Mouse (Mus musculus) lung, postnatal 0 days (tissue): ENCODE measurements around the gene Rab31. TPM values are rescaled to one million over a fixed set of nuclear protein-coding genes. Genes with fewer than 3 reads are reported as not detected.

Experiments
- ATAC-seq: fragments of 200-750 bp; cut with Nextera tagmentation; 2 replicates; pipeline ENCODE4 v1.8.0; 2017; ENCODE audit warnings: moderate library complexity
- DNase-seq: peaks from one replicate; pipeline ENCODE4 v3.0.0-alpha.2; 2016; ENCODE audit warnings: low spot score
- H3K27ac ChIP-seq: fragments of 300-500 bp; sonication (generic); 2 replicates; pipeline ENCODE4 v1.5.1; 2014; ENCODE audit warnings: antibody characterized with exemption, mild to moderate bottlenecking, low read length, mixed read lengths
- H3K27me3 ChIP-seq: fragments of 300-500 bp; sonication (generic); replicated peaks from 2 replicates; pipeline ENCODE4 v1.6.1; 2014; ENCODE audit warnings: low read length, mixed read lengths; ENCODE audit not compliant: insufficient read depth
- H3K36me3 ChIP-seq: fragments of 300-500 bp; sonication (generic); 2 replicates; pipeline ENCODE4 v1.6.1; 2014; ENCODE audit warnings: low read length, mixed read lengths; ENCODE audit not compliant: insufficient read depth
- H3K4me1 ChIP-seq: fragments of 300-500 bp; sonication (generic); 2 replicates; pipeline ENCODE4 v1.6.1; 2014; ENCODE audit warnings: antibody characterized with exemption, low read depth, low read length, mixed read lengths; ENCODE audit not compliant: insufficient read depth
- H3K4me2 ChIP-seq: fragments of 300-500 bp; sonication (generic); replicated peaks from 2 replicates; pipeline ENCODE4 v1.6.1; 2014; ENCODE audit warnings: low read depth, mild to moderate bottlenecking, low read length, moderate library complexity, mixed read lengths
- H3K4me3 ChIP-seq: fragments of 300-500 bp; sonication (generic); 2 replicates; pipeline ENCODE4 v1.5.1; 2014; ENCODE audit warnings: low read depth, low read length
- H3K9ac ChIP-seq: fragments of 300-500 bp; sonication (generic); replicated peaks from 2 replicates; pipeline ENCODE4 v1.6.1; 2014; ENCODE audit warnings: low read depth, mild to moderate bottlenecking
- H3K9me3 ChIP-seq: fragments of 300-500 bp; sonication (generic); 2 replicates; pipeline ENCODE4 v1.6.1; 2016; ENCODE audit warnings: low read length, mixed read lengths
- CTCF ChIP-seq: IDR thresholded peaks from 2 replicates; pipeline ENCODE4 v1.5.1; 2016; ENCODE audit warnings: antibody characterized with exemption, mild to moderate bottlenecking
- EP300 ChIP-seq: IDR thresholded peaks from 2 replicates; pipeline ENCODE4 v1.6.1; 2016; ENCODE audit warnings: antibody characterized with exemption, mild to moderate bottlenecking, control low read depth
- WGBS: fragments of 180-500 bp; shearing (Covaris S2); extraction: QIAGEN DNeasy Blood & Tissue Kit; methylation state at CpG from one replicate; pipeline ENCODE4 v1.1.7; 2014; 5-methylcytosine and 5-hydroxymethylcytosine counted together
- polyA plus RNA-seq: library from polyadenylated mRNA; unstranded; fragments of >200 nt; fragmentation: Nextera tagmentation; extraction: Ambion mirVana; gene quantifications from 2 replicates; pipeline ENCODE4 v1.2.1, GENCODE M21; 2015

Rab31 gene
- polyA plus RNA-seq, 1 experiment from 2014 or later = 33.3 TPM

- Histone ChIP-seq H3K36me3 (no peaks in the 10 kb centered on the region), H3K4me3 (no peak overlapping the region), H3K27me3 (no peaks in the 10 kb centered on the region), H3K4me2 (no peak overlapping the region), H3K4me1 (peaks cover 16% of the 10 kb centered on the region; the same call in 1 of the 2 replicates), H3K9ac (no peak overlapping the region), H3K9me3 (no peaks in the 10 kb centered on the region), H3K27ac (no peak overlapping the region)
- ATAC-seq (no peak), DNase-seq (no peak)
- TF ChIP-seq CTCF (no peak), EP300 (no peak)
Measured at GRCm38 (mm10) chr17:65785707-65786106, 13.2 kb upstream of the Rab31 start.

GRCm38 (mm10) chr17:65784610-65785140 is 12.1 kb upstream of the Rab31 start:
- Histone ChIP-seq H3K4me3 (peak overlapping the region; percentile 96; the same call in 1 of the 2 replicates), H3K36me3 (no peaks in the 10 kb centered on the region), H3K4me2 (peak overlapping the region; percentile 81), H3K9ac (no peak overlapping the region), H3K27me3 (no peaks in the 10 kb centered on the region), H3K9me3 (no peaks in the 10 kb centered on the region), H3K27ac (peak overlapping the region; percentile 99), H3K4me1 (peaks cover 16% of the 10 kb centered on the region; the same call in 1 of the 2 replicates)
- 54% methylated on average over 8 of the region's 8 CpGs for WGBS
- no peak for TF ChIP-seq CTCF
- TF ChIP-seq EP300 = no peak
- ATAC-seq (no peak), DNase-seq (peak; percentile 62)

GRCm38 (mm10) chr17:65783182-65784161 is 10.9 kb upstream of the Rab31 start:
- H3K4me1 ChIP-seq = peaks cover 12% of the 10 kb centered on the region; the same call in 1 of the 2 replicates
- no peaks in the 10 kb centered on the region for H3K9me3 ChIP-seq
- no peaks in the 10 kb centered on the region for H3K27me3 ChIP-seq
- peak overlapping the region; percentile 81 for H3K4me2 ChIP-seq
- TF ChIP-seq CTCF (no peak), EP300 (no peak)
- H3K4me3 ChIP-seq = peak overlapping the region; percentile 96
- ATAC-seq (peak; percentile 71), DNase-seq (peak; percentile 86)
- under 1% methylated on average over 45 of the region's 135 CpGs for WGBS
- H3K36me3 ChIP-seq = no peaks in the 10 kb centered on the region
- H3K27ac ChIP-seq = peak overlapping the region; percentile 99
- H3K9ac ChIP-seq = peak overlapping the region; percentile 98

GRCm38 (mm10) chr17:65782551-65783141 is 10.1 kb upstream of the Rab31 start, which contains the start of gene Ppp4r1:
Ppp4r1 (plus strand) TSS chr17:65782573.
- Histone ChIP-seq H3K9me3 (no peaks in the 10 kb centered on the region), H3K4me3 (peak within 1 kb of the TSS; percentile 96), H3K27me3 (no peaks in the 10 kb centered on the region), H3K36me3 (no peaks in the 10 kb centered on the region), H3K4me1 (peaks cover 8% of the 10 kb centered on the region; the same call in 1 of the 2 replicates), H3K27ac (peak within 1 kb of the TSS; percentile 99), H3K4me2 (peak within 1 kb of the TSS; percentile 81), H3K9ac (peak within 1 kb of the TSS; percentile 98)
- peak; percentile 92 for ATAC-seq
- peak; percentile 91 for DNase-seq
- peak; percentile 53 for TF ChIP-seq CTCF
- no peak for TF ChIP-seq EP300
- WGBS = under 1% methylated on average over 61 of the region's 81 CpGs

GRCm38 (mm10) chr17:65780970-65781369 is 8.4 kb upstream of the Rab31 start:
- H3K4me1 ChIP-seq = peaks cover 8% of the 10 kb centered on the region; the same call in 1 of the 2 replicates
- no peak overlapping the region for H3K27ac ChIP-seq
- 57% methylated on average over 2 of the region's 2 CpGs for WGBS
- TF ChIP-seq CTCF (no peak), EP300 (no peak)
- no peak overlapping the region for H3K4me3 ChIP-seq
- ATAC-seq (no peak), DNase-seq (no peak)
- H3K27me3 ChIP-seq = no peaks in the 10 kb centered on the region
- H3K9ac ChIP-seq = no peak overlapping the region
- no peak overlapping the region for H3K4me2 ChIP-seq
- no peaks in the 10 kb centered on the region for H3K9me3 ChIP-seq
- H3K36me3 ChIP-seq = no peaks in the 10 kb centered on the region

GRCm38 (mm10) chr17:65777461-65777860 is 4.9 kb upstream of the Rab31 start:
- no peaks in the 10 kb centered on the region for H3K9me3 ChIP-seq
- peaks cover 4% of the 10 kb centered on the region; the same call in 1 of the 2 replicates for H3K4me1 ChIP-seq
- WGBS = 91% methylated on average over 4 of the region's 4 CpGs
- no peak overlapping the region for H3K9ac ChIP-seq
- no peak overlapping the region for H3K27ac ChIP-seq
- TF ChIP-seq CTCF (no peak), EP300 (no peak)
- no peak overlapping the region for H3K4me2 ChIP-seq
- no peak for DNase-seq
- no peak for ATAC-seq
- H3K4me3 ChIP-seq = no peak overlapping the region
- no peaks in the 10 kb centered on the region for H3K36me3 ChIP-seq
- no peaks in the 10 kb centered on the region for H3K27me3 ChIP-seq
